Mouse (Mus musculus): ENCODE data around the gene Ubp1.
"Not testable (repeated sequence)": the region's sequence is repeated elsewhere in the genome, so short reads cannot be mapped to it uniquely, and the experiment has no call there.

Ubp1 gene

DNA sequence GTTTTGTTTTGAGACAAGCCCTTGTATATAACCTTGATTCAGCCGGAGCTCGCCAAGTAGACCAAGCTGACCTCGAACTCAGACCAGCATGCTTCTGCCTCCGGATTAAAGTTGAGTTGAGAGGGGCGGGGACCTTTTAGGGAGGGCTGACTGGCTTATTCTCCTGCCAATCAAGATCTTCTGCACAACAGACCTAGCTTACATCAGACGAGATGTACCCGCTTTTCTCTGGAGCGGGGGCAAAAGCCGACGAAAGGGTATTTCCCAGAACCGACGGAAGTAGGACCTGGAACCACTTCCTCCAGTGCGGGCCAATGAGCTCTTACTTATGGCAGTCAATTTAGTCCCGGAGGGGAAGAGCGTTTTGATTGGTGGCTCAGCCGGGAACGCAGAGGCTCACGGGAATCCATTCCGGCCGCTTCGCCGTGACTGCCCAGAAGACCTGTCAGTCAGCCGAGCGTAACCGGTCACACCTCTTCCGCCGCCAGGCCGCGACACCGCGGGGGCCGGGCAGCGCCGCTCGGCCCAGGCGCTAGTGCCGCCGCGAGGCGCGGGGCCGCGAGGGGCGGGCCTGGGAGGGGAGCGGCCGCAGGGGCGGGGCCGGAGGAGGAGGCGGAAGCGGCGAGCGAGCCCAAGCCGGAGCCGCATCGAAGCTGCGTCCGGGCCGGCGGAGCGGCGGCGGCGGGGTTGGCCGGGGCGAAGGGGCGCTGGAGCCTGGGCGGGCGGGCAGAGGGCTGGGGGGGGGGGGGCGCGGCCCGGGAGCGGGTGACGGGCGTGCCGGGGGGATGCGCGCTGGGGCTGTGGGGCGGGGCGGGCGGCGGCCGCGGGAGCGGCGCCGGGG is at the start of gene Ubp1:
TSS of gene Ubp1 (plus strand) at position 401 of the 841 bp plus-strand sequence.
- DNase-seq (ENCODE audit: low spot score in 2 of 2), result peak; percentile 86 to 96

DNA sequence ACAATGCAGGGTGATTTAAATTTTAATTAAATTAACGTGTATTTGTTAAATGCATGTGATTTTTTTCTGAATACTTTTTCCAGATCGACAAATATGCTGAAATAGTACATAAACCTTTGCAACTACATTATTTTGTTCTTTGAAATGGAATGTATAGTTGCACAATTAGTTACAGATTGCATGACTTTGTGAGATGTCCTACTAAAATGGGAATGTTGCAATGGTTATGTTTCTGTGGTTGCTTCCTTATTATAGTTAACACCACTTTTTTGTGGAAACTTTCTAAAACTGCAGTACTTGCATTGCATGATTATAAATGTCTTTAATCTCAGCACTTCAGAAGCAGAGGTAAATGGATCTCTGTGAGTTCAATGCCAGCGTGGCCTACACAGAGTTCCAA is 35.8 kb upstream of the Ubp1 start:
- DNase-seq (ENCODE audit: low spot score in 2 of 2), result no peak

DNA sequence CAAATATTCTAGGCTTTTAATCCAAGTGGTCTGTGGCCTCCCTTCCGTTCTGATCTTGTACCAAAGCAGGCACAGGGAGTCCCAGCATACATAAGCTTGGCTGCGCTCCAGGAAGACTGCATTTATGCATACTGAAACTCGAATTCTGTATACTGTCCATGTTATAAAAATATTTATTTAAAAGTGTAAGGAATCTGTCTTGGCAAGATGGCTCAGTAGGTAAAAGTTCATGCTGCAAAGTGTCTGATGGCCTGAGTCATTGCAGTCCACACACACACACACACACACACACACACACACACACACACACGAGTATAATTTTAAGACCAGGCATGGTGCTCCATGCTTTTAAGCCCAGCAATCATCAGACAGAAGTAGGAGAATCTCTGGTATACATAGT is 27.6 kb upstream of the Ubp1 start:
- no peak for DNase-seq (ENCODE audit: low spot score in 2 of 2)

DNA sequence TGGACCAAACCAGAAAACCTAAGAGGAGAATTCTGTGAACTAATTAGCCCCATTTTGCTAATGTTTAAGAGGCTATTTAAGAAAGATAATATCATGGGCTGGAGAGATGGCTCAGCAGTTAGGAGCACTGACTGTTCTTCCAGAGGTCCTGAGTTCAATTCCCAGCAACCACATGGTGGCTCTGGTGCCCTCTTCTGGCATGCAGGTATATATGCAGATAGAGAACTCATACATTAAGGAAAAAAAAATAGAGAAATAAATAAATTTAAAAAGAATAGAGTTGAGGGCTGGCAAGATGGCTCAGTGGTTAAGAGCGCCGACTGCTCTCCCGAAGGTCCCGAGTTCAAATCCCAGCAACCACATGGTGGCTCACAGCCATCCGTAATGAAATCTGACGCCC is 26.4 kb upstream of the Ubp1 start:
- not testable (repeated sequence) for DNase-seq (ENCODE audit: low spot score in 2 of 2)

- DNase-seq (ENCODE audit: low spot score in 2 of 2), result no peak
Observed at GRCm38 (mm10) chr9:113915789-113916188, 14.9 kb upstream of the Ubp1 start.

GRCm38 (mm10) chr9:113922677-113923076 is 8.1 kb upstream of the Ubp1 start:
- no peak for DNase-seq (ENCODE audit: low spot score in 2 of 2)

- no peak for DNase-seq (ENCODE audit: low spot score in 2 of 2)
Observed at GRCm38 (mm10) chr9:113924883-113925282, 5.9 kb upstream of the Ubp1 start.

DNA sequence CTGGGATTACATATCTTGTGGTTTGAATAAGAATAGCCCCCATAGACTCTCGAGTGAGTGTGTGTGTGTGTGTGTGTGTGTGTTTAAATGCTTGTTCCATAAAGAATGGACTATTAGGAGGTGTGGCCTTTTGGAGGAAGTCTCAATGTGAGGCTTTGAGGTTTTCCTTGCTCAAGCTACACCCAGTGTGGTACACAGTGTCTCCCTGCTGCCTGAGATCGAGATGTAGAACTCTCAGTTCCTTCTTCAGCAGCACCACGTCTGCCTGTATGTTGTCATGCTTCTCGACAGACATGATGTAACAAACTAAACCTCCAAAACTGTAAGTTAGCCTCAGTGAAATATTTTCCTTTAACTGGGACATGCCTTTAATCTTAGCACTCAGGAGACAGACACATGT is 2.1 kb upstream of the Ubp1 start:
- peak in 1 of 2 experiments; percentile 39 for DNase-seq (ENCODE audit: low spot score in 2 of 2)

GRCm38 (mm10) chr9:113929676-113930075 is 1.1 kb upstream of the Ubp1 start:
- no peak for DNase-seq (ENCODE audit: low spot score in 2 of 2)

GRCm38 (mm10) chr9:113931375-113932099 is 803 bp downstream of the Ubp1 start:
- DNase-seq (ENCODE audit: low spot score in 2 of 2), result peak; percentile 50 to 62

GRCm38 (mm10) chr9:113932100-113932470 is 1.4 kb downstream of the Ubp1 start:
- DNase-seq (ENCODE audit: low spot score in 2 of 2), result peak; percentile 46 to 59

- peak; percentile 32 to 50 for DNase-seq (ENCODE audit: low spot score in 2 of 2)
Observed at GRCm38 (mm10) chr9:113932501-113932900, 1.8 kb downstream of the Ubp1 start.

DNA sequence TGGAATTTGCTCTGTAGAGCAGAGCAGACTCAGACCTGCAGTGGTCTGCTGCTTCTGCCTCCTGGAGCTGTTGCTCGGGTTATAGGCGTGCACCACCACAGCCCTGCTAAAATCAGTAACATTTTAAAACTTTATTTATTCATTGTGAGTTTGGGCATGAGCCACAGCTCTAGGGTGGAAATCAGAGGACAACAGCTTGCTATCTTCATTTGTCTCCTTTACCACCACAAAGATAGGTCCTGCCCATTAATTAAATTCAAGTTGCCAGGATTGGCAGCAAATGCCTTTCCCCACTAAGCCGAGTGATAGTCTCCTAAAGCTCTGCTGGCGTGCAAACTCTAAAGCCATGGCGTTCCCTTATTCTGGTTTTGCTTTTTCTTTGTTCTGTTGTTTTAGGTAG is 4.9 kb downstream of the Ubp1 start:
- no peak for DNase-seq (ENCODE audit: low spot score in 2 of 2)

DNA sequence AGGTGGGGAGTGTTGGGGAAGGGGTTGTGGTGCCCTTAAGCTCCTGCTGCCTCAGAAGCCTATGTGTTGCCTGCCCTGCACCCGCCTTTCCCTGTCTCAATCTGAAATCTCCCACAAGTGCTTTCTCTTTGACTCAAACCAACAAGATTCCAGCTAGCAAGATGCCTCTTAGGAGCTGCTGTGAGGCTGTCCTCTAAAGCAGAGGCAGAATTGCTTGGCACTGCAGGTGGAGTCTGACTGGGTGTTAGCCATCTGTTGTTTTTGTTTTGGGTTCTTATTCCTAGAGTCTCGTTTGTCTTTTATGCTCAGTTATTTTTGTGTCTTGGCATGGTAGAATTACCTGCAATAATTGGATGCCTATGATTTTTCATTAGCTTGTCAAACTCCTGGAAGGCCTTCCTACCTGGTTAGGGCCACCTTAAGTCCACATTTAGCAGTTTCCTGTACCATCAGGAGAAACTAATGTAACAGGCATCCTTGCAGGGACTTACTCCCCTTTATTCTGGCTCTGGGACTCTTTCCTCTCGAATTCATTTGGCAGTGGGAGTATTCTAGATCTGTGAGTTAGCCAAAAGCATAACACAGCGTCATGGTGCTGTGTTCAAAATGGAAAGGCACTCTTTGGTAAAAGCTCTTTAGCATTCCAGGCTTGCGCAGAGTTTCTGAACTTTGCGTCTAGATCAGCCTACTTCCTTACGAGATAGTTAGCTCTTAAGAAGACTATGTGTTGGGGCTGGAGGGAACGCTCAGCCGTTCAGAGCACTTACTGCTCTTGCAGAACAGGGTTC is 8.5 kb downstream of the Ubp1 start:
- no peak for DNase-seq (ENCODE audit: low spot score in 2 of 2)

DNA sequence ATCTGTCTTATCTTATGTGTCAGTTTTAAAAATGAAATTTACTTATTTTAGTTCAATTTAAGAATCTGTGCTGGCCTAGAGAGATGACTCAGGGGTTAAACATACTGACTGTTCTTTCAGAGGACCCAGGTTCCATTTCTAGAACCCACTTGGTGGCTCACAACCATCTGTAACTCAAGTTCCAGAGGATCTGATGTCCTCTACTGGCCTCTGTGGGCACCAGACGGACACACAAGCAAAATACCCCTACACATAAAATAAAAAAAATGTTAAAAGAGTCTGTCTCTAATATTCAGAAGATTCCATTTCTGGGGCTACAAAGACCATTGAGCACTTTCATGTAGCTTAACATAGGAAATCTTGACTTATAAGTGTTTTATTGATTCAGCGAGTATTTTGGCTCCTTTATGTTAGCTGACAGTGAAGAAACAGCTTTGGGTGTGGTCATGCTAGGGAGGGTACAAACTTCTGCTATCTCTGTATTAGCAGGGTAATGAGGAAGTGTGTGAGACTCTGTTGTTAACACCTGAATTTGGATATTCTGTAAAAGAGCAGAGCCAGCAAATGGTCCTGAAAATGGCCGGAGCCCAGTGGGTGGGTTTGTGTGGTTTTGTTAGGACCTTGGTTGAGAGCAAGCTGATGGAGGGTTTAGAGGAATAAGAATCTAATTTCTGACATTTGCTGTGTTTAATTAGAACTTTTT is 10.5 kb downstream of the Ubp1 start:
- peak in 1 of 2 experiments; percentile 28 for DNase-seq (ENCODE audit: low spot score in 2 of 2)

DNA sequence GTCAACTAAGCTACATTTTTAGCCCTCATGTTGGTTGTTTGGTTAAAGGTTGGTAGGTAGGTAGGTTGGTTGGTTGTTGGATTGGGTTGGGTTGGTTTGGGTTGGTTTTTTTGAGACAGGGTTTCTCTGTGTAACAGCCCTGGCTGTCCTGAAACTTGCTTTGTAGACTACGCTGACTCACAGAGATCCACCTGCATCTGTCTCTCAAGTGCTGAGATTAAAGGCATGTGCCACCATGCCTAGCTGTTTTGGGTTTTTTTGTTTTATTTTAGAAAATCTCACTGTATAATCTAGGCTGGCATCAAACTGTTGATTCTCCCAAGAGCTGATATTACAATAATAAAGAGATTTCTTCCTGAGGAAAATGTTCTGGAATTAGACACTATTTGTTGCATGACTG is 12.6 kb downstream of the Ubp1 start:
- DNase-seq (ENCODE audit: low spot score in 2 of 2), result no peak

DNA sequence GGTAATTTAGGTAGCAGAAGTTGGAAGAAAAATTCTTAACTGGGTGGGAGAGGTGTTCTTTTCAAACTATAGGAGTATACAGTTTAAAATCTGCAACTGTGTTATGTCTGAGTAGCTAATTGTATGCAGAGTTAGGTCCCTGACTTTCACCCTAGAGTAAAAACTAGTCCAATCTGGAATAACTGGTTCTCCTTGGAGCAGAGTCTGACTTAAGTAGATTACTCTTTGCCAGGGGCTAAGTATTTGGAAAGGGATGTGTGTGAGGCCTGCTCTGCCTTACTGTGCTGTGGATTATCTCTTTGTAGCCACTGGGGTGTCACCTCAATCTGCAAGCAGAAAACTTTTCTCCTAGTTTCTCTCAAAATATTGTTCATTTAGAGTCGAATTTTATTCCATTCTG is 16.5 kb downstream of the Ubp1 start:
- no peak for DNase-seq (ENCODE audit: low spot score in 2 of 2)

GRCm38 (mm10) chr9:113957777-113958176 is 27.0 kb downstream of the Ubp1 start:
- no peak for DNase-seq (ENCODE audit: low spot score in 2 of 2)

DNA sequence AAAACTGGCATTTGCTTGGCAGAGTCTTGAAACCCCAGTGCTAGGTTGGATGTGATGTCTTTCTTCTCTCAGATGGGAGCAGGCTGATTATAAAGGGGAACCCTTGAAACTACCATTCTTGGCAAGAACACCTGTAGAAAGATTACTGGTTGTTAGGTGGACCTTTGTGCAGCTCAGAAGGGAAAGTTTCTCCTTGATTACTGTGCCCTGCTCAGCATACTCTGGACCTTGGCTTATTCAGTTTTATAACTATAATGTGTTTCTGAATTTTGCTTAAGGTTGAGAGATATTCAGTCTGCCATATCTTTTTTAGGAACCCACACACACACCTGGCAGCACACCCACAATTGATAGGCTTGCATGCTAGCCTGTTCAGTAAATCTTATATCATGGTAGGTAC is 33.0 kb downstream of the Ubp1 start:
- DNase-seq (ENCODE audit: low spot score in 2 of 2), result no peak

GRCm38 (mm10) chr9:113964415-113964814 is 33.7 kb downstream of the Ubp1 start:
- DNase-seq (ENCODE audit: low spot score in 2 of 2), result no peak

DNA sequence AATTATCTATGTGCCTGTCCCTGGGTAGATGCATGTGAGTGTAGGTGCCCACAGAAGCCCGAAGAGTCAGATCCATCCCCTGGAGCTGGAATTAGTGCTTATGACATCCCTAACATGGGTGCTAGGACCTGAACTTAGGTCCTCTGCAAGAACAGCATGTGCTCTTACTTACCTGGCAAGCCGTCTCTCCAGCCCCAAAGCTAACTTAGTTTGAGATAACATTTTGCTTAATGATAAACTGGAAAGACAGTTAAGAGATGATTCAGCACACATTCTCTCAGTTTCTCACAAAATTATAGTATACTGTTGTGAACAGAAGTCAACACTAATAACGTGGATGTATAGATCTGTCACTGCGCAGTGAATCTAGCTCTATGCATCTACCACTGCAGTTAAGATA is 36.1 kb downstream of the Ubp1 start:
- no peak for DNase-seq (ENCODE audit: low spot score in 2 of 2)

- peak; percentile 73 to 87 for DNase-seq (ENCODE audit: low spot score in 2 of 2)
Observed at GRCm38 (mm10) chr9:113968967-113969366, 38.2 kb downstream of the Ubp1 start.
